Mouse (Mus musculus) testis, adult 2 months (tissue): ENCODE measurements at regions not wholly inside any gene's neighbourhood (a gene's known extent, or its start where the extent isn't known, plus 50 kb on each side); places are given as distances from the start of the nearest gene placed in this dataset.

ENCODE experiments used
- CTCF ChIP-seq: fragments of 200-500 bp; IDR thresholded peaks from 2 replicates; pipeline ENCODE4 v1.5.1; 2012; ENCODE audit warnings: low read depth, mild to moderate bottlenecking, inconsistent platforms, low read length, moderate library complexity; ENCODE audit not compliant: control insufficient read depth, insufficient read depth, insufficient replicate concordance
- POLR2A ChIP-seq: fragments of 200-500 bp; IDR thresholded peaks from 2 replicates; pipeline ENCODE4 v1.6.1; 2012; ENCODE audit warnings: low read depth, mild to moderate bottlenecking, inconsistent platforms, low read length, moderate library complexity; ENCODE audit not compliant: control insufficient read depth

DNA sequence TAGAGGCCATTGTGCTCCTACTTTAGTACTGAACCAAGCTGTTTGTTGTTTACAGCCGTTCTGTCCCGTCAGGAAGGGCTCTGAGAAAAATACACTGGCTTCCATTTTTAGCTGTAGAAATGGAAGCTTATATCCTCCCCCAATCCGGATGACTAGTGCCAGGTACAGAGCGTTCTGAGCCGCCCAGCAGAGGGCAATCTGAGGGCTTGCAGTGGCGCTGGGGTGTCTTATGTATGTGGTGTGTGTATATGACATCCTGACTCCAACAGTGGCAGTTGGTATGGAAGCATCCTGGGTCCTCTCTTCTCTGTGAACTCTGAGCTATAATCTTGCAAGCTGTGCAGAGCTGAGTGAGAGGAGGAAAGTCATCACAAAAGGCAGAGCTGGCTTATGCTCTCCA is 389.0 kb downstream of the Rps24 start:
- TF ChIP-seq CTCF, result no peak
- no peak for TF ChIP-seq POLR2A
